Mouse (Mus musculus) kidney, adult 11 months (tissue): ENCODE results near the gene Ifi211.
"Not testable (repeated sequence)": the region's sequence is repeated elsewhere in the genome, so short reads cannot be mapped to it uniquely, and the experiment has no call there.

Experiments used
- DNase-seq: peaks from one replicate; pipeline ENCODE4 v3.0.0; 2022

Ifi211 gene

GRCm38 (mm10) chr1:173912548-173913255 is at the start of gene Ifi211:
Ifi211 (minus strand) TSS chr1:173913046.
- peak; percentile 10 for DNase-seq

DNA sequence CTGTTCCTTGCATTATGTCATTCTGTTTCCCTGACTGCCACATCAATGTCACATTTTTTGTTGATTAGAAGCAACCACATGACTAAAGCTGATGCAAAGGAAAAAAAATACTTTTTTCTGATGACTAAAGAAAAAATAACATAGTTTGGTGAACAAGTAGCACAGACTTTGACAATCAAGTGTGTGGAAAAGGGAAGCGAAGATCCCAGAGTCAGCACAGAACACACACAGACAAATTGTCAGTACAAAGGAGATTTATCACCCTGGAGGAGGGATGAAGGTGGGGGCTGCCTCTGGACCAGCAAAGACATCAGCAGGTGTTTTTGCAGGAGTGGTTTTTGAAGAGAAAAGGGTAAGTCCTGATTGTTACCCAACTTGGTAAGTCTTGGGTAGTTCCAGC is 48.6 kb upstream of the Ifi211 start:
- DNase-seq: not testable (repeated sequence)

- DNase-seq: not testable (repeated sequence)
These were observed 47.2 kb upstream of the Ifi211 start for GRCm38 (mm10) chr1:173959998-173960397.

GRCm38 (mm10) chr1:173955839-173956527 is 43.1 kb upstream of the Ifi211 start:
- DNase-seq: not testable (repeated sequence)

DNA sequence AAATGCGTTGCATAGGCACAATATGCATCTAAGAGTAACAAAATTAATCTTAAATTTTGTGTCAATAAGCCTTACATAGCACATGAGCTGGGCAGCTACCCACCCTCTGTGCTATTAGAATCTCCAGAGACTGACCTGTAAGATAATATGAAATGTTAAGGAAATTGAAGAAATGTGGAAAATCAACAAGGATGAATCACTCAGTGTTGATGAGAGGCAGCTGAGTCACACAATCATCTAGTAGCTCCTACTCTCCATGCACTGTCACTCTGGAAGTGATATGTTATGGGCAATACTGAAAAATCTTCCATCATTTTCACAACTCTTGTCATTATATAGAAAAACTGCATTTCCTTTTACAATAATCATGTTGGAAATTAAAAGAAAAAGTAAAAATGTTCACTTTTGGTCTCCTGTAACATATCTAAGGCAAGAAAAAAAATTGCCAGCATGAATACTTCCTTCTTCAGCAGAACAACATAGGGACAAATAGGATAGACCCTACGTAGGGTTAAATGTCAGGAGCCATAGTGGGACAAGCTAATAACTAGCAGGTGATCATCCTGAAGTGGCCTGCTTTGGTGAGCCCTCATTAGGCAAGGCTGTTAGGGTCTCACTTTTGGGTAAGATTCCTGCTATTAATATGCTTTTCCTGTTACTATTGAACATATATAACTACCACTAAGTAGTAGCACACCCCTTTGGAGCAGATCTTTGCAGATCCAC is 42.4 kb upstream of the Ifi211 start:
- DNase-seq: no peak

DNA sequence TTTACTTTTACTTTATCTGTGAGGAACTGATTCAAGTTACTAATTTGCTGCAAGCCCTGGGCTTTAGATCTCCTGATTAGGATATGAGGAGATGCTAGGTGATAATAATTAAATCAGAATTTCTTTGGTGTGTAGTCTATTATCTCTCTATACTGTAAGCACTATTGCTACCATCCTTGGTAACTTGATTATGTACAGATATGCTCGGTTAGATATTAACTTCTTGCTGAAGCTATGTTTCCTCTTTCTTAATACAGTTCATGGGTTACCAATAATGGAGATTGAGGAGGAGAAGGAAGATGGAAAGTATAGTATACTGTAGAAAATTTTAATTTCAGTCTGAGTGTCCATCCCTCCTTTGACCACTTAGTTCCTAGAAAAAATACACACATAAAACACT is 40.7 kb upstream of the Ifi211 start:
- no peak for DNase-seq

- DNase-seq: not testable (repeated sequence)
These were observed 36.2 kb upstream of the Ifi211 start for GRCm38 (mm10) chr1:173949044-173949443.

DNA sequence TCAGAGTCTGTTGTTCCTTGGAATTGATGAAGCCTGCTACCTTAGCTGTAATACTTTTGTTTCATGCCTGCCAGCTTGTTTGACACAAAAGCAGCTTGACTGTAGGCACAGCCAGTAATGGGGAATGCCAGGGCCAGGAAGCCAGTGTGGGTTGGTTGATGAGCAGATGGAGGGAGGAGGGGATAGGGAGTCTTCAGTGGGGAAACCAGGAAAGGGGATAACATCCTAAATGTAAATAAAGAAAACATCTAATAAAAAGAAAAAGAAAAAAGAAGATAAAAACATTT is 29.9 kb upstream of the Ifi211 start:
- not testable (repeated sequence) for DNase-seq

DNA sequence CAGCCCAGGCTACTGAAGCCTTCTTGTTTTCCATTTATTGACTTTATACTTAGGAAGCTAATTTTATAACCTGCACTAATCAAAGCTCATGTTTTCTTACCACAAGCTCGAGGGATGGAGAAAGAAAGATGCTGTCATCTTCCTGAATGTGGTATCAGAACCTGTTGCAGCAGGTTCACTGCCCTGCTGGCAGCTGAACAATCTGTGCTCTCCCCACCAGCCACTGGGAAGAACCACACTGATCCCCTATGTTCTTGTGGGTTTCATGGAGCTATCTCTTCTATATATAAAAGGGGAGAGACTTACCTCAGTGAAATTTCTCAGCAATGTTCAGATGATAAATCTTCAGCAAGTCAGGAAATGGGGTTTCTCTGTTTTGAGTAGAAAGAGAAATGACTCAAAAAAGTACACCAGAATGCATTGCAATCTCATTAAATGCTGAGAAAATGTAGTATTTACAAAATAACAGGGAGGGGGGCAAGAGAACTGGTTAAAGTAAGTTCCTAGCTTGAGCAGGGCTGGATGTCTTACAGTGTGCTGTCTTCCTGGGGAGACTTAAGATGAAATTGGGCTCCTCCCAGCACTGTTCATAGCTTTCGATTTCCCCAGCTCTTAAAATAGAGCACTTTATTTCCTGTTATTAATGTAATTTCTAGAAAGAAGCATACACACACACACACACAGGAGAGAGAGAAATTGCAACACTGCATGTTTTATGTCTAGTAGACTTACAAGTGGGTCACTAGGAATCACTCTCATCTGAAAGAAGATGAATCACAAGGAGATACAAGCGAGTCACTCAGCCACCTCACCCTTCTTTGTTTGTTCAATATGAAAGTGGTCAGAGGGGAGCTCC is 29.3 kb upstream of the Ifi211 start, which contains the start of the genes Mndal and Ifi203:
TSS of gene Mndal (minus strand) at position 568 of the 856 bp plus-strand sequence.
TSS of gene Ifi203 (minus strand) at position 749 of the 856 bp plus-strand sequence.
- DNase-seq: not testable (repeated sequence)

GRCm38 (mm10) chr1:173941522-173941921 is 28.7 kb upstream of the Ifi211 start:
- DNase-seq: not testable (repeated sequence)

DNA sequence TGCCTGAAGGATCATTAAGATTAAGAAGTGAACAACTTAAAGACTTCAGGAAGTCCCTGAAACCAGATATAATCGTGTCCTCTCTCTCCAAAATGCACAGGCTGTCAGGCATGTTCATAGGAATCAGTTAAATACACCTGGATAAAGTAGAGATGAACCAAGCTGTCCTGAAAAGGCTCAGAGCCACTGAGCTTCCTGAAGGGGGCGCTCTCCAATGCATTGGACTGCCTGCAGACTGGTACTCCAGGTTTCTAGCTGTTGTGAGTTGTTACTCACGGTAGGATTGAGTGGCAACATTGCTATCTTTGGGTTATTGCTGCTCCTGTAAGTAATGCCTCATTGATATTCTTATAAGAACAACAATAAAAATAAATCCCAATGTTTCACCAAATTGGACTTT is 6.4 kb upstream of the Ifi211 start:
- not testable (repeated sequence) for DNase-seq

DNA sequence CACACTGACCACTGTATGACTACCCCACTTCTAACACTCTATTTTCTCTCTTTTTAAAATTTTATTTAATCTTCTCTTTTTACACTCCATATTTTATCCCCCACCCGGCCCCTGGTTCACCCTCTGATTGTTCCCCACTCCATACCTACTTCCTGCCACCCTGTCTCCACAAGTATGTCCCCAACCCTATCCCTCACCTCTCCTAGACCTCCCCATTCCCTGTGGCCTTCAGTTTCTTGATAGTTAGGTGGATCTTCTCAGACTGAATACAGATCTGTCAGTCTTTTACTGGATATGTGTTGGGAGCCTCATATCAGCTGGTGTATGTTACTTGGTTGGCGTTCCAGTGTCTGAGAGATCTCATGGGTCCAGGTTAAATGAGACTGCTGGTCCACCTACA is 1.7 kb upstream of the Ifi211 start:
- DNase-seq: no peak

DNA sequence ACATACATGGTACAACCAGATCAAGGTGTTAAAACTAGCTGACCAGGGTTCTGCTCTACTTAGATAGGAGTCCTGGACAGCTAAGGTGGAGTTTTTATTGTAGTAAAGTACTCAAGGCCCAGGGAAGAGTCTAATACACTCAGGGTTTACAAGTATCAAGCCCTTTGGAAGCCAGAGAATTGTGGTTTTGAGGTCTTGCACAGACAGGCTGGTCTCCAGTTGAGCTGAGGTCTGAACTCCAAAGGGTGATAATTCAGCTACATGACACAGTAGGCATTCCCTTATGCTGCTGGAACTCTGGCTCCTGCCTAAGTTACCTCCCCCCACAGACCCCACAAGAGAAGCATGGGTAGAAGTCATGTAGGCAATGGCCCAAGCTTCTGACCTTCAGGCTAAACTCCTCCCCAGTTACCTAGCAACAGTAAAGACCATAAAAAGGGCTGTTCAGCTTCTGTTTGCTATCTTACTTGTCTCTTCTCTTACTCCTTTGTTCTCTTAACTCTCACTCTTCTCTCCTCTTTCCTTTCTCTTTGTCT is 478 bp upstream of the Ifi211 start:
- DNase-seq: not testable (repeated sequence)

DNA sequence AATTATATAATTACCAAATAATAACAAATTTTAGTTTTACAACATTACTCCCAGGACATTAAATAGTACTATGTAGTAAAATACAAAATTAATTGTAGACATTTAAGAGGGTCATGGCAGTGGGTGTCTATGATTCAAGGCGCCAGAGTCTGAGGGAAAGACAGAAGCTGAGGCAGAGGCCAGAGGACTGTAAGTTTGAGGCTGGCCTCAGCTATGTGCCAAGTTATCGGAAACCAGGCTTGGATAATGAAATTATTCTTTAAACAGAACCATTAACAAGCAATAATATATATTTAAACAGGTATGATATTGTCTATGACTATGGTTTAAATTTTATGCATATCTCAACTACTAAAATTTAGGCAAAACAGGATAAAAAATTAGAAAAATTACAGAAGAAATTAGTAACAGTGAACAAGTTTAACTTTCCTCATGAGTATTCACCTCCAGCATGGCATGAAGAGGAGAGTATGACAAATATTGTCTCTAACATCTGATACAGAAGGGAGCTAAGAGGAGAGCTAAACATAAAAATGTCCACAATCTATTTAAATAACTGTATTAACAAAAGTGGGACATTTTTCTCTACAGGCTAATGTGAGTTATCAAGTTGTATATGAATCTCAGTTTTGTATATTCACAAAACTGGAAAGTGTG is 910 bp downstream of the Ifi211 start:
- no peak for DNase-seq

DNA sequence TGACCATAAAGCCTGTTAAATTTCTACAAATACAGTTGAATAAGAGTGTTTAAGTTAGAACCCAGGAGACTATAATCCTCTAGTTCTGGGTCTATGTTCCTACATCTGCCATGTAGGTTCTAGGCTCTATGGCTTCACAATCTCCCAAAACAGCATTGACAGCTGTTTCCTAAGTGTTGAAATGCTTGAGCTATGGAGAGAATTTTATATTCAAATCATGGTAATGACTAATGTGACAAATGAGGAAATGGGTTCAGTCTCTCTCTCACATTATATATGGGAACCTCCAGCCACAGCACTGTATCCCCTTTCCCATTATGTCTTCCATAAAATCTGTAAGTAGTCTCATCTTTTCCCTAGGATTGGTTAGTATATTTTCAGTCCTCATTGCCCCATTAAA is 4.5 kb downstream of the Ifi211 start:
- DNase-seq: not testable (repeated sequence)

- DNase-seq: not testable (repeated sequence)
These were observed 7.0 kb downstream of the Ifi211 start for GRCm38 (mm10) chr1:173905885-173906284.

DNA sequence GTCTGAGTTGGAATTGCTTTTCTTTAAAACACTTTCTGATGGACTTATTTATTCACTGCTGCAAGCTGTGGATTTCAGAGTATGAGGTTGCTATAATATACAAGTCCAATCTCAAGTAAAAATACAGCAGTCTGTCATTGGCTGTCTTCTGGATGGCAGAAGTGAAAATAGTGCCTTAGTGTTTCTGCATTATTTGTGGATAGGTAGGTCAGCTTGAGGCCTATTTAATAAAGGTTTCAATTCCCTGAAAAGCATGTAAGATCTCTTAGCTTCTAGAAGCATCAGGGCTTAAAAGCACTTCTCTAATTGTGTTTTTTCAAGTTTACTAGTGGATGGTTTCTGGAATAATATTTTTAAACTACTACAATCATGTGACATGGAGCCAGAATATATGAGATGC is 23.1 kb downstream of the Ifi211 start:
- not testable (repeated sequence) for DNase-seq

DNA sequence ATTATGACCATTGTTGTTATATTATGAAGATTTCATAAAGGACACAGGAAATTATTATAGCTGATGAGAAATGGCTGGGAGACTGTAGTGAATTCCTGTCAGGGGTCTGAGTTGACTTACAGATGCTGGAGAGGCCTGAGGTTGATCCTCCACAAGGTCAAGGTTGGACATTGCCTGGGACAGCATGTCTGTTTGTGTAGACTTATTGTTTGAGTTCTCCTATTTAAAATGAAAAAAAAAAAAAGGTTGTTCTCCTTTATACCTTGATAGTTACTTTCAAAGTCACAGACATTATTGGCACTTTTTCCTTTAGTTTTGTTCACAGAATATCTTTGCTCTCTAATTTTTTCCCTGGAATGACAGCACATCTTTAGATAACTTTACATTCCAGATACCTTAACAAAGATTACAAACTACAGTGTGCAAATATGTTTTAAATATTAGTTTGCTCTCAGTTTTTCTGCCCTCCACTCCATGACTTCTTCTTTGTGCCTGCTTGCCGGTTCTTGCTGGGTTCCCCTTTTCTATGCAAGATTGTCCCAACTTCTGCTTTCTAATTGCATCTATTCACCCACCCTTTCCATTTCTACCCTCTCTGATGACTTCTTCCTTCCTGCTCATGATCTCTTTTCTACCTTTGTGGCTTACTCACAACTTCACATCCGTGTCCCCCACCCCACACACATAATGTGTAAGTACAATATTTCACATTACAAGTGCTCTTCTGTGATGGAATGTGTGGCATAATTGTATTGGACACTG is 25.6 kb downstream of the Ifi211 start:
- not testable (repeated sequence) for DNase-seq

DNA sequence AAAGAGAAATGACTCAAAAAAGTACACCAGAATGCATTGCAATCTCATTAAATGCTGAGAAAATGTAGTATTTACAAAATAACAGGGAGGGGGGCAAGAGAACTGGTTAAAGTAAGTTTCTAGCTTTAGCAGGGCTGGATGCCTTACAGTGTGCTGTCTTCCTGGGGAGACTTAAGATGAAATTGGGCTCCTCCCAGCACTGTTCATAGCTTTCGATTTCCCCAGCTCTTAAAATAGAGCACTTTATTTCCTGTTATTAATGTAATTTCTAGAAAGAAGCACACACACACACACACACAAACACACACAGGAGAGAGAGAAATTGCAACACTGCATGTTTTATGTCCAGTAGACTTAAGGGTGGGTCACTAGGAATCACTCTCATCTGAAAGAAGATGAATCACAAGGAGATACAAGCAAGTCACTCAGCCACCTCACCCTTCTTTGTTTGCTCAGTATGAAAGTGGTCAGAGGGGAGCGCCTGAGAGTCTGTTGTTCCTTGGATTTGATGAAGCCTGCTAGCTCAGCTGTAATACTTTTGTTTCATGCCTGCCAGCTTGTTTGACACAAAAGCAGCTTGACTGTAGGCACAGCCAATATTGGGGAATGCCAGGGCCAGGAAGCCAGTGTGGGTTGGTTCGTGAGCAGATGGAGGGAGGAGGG is 32.7 kb downstream of the Ifi211 start:
- DNase-seq: peak; percentile 13

GRCm38 (mm10) chr1:173879225-173879987 is 33.4 kb downstream of the Ifi211 start:
- DNase-seq: not testable (repeated sequence)
